Mouse (Mus musculus): ENCODE measurements around the gene Fam71d. TPM values are rescaled to one million over a fixed set of nuclear protein-coding genes. Genes with fewer than 3 reads are reported as not detected.

Gene Fam71d
- not detected in 2 replicates for polyA plus RNA-seq (2012; ENCODE audit: insufficient read depth, insufficient read length, low replicate concordance, missing spikeins)

GRCm38 (mm10) chr12:78691325-78691724 is at the start of gene Fam71d:
TSS of gene Fam71d (plus strand) at chr12:78691535.
- TF ChIP-seq POLR2A (IDR thresholded peaks at IDR 0.05; ENCODE audit: insufficient read depth, low read depth, low read length) (no peak), CTCF (IDR thresholded peaks at IDR 0.05; ENCODE audit: insufficient read depth, low read depth, low read length) (no peak)

GRCm38 (mm10) chr12:78643691-78644090 is 47.6 kb upstream of the Fam71d start:
- 43% methylated on average over 2 of the region's 2 CpGs for WGBS
- TF ChIP-seq CTCF (IDR thresholded peaks at IDR 0.05; ENCODE audit: insufficient read depth, low read depth, low read length): no peak
- no peak for TF ChIP-seq POLR2A (IDR thresholded peaks at IDR 0.05; ENCODE audit: insufficient read depth, low read depth, low read length)

More at GRCm38 (mm10) chr12:78691325-78691724, at the start of gene Fam71d:
- Histone ChIP-seq H3K27ac (ENCODE audit: insufficient read depth, low read depth, low read length) (no peak within 1 kb of the TSS), H3K4me1 (ENCODE audit: control insufficient read depth, insufficient read depth, low read length) (no peaks in the 10 kb centered on the region), H3K4me3 (ENCODE audit: insufficient read depth, low read depth, low read length) (no peak within 1 kb of the TSS)
- 70% methylated on average over 1 of the region's 1 CpGs for WGBS

GRCm38 (mm10) chr12:78645282-78645681 is 46.1 kb upstream of the Fam71d start:
- Histone ChIP-seq H3K27ac (ENCODE audit: insufficient read depth, low read depth, low read length) (no peak overlapping the region), H3K4me1 (ENCODE audit: control insufficient read depth, insufficient read depth, low read length) (no peaks in the 10 kb centered on the region), H3K4me3 (ENCODE audit: insufficient read depth, low read depth, low read length) (no peak overlapping the region)
- WGBS: 98% methylated on average over 1 of the region's 1 CpGs
- TF ChIP-seq CTCF (IDR thresholded peaks at IDR 0.05; ENCODE audit: insufficient read depth, low read depth, low read length): no peak
- TF ChIP-seq POLR2A (IDR thresholded peaks at IDR 0.05; ENCODE audit: insufficient read depth, low read depth, low read length): no peak

More at GRCm38 (mm10) chr12:78643691-78644090, 47.6 kb upstream of the Fam71d start:
- H3K4me1 ChIP-seq (ENCODE audit: control insufficient read depth, insufficient read depth, low read length): no peaks in the 10 kb centered on the region
- H3K27ac ChIP-seq (ENCODE audit: insufficient read depth, low read depth, low read length): no peak overlapping the region
- H3K4me3 ChIP-seq (ENCODE audit: insufficient read depth, low read depth, low read length): no peak overlapping the region

- 57% methylated on average over 2 of the region's 2 CpGs for WGBS
Observed at GRCm38 (mm10) chr12:78659718-78660304, 31.5 kb upstream of the Fam71d start.

GRCm38 (mm10) chr12:78678101-78678806 is 13.1 kb upstream of the Fam71d start:
- Histone ChIP-seq H3K27ac (ENCODE audit: insufficient read depth, low read depth, low read length) (no peak overlapping the region), H3K4me1 (ENCODE audit: control insufficient read depth, insufficient read depth, low read length) (no peaks in the 10 kb centered on the region), H3K4me3 (ENCODE audit: insufficient read depth, low read depth, low read length) (no peak overlapping the region)
- TF ChIP-seq POLR2A (IDR thresholded peaks at IDR 0.05; ENCODE audit: insufficient read depth, low read depth, low read length) (no peak), CTCF (IDR thresholded peaks at IDR 0.05; ENCODE audit: insufficient read depth, low read depth, low read length) (no peak)
- WGBS: 69% methylated on average over 5 of the region's 5 CpGs

More at GRCm38 (mm10) chr12:78659718-78660304, 31.5 kb upstream of the Fam71d start:
- Histone ChIP-seq H3K4me1 (ENCODE audit: control insufficient read depth, insufficient read depth, low read length) (no peaks in the 10 kb centered on the region), H3K27ac (ENCODE audit: insufficient read depth, low read depth, low read length) (no peak overlapping the region), H3K4me3 (ENCODE audit: insufficient read depth, low read depth, low read length) (no peak overlapping the region)
- no peak for TF ChIP-seq POLR2A (IDR thresholded peaks at IDR 0.05; ENCODE audit: insufficient read depth, low read depth, low read length)
- TF ChIP-seq CTCF (IDR thresholded peaks at IDR 0.05; ENCODE audit: insufficient read depth, low read depth, low read length): no peak

- 95% methylated on average over 2 of the region's 2 CpGs for WGBS
- no peak overlapping the region for H3K27ac ChIP-seq (ENCODE audit: insufficient read depth, low read depth, low read length)
- no peak overlapping the region for H3K4me3 ChIP-seq (ENCODE audit: insufficient read depth, low read depth, low read length)
- no peaks in the 10 kb centered on the region for H3K4me1 ChIP-seq (ENCODE audit: control insufficient read depth, insufficient read depth, low read length)
- no peak for TF ChIP-seq POLR2A (IDR thresholded peaks at IDR 0.05; ENCODE audit: insufficient read depth, low read depth, low read length)
- TF ChIP-seq CTCF (IDR thresholded peaks at IDR 0.05; ENCODE audit: insufficient read depth, low read depth, low read length): no peak
Observed at GRCm38 (mm10) chr12:78678807-78679189, 12.5 kb upstream of the Fam71d start.

- Histone ChIP-seq H3K27ac (ENCODE audit: insufficient read depth, low read depth, low read length) (no peak overlapping the region), H3K4me1 (ENCODE audit: control insufficient read depth, insufficient read depth, low read length) (no peaks in the 10 kb centered on the region), H3K4me3 (ENCODE audit: insufficient read depth, low read depth, low read length) (no peak overlapping the region)
- 91% methylated on average over 2 of the region's 2 CpGs for WGBS
- no peak for TF ChIP-seq CTCF (IDR thresholded peaks at IDR 0.05; ENCODE audit: insufficient read depth, low read depth, low read length)
- no peak for TF ChIP-seq POLR2A (IDR thresholded peaks at IDR 0.05; ENCODE audit: insufficient read depth, low read depth, low read length)
Observed at GRCm38 (mm10) chr12:78681048-78681447, 10.3 kb upstream of the Fam71d start.

- TF ChIP-seq POLR2A (IDR thresholded peaks at IDR 0.05; ENCODE audit: insufficient read depth, low read depth, low read length) (no peak), CTCF (IDR thresholded peaks at IDR 0.05; ENCODE audit: insufficient read depth, low read depth, low read length) (no peak)
- Histone ChIP-seq H3K27ac (ENCODE audit: insufficient read depth, low read depth, low read length) (no peak overlapping the region), H3K4me3 (ENCODE audit: insufficient read depth, low read depth, low read length) (no peak overlapping the region), H3K4me1 (ENCODE audit: control insufficient read depth, insufficient read depth, low read length) (no peaks in the 10 kb centered on the region)
- WGBS: 88% methylated on average over 4 of the region's 4 CpGs
Observed at GRCm38 (mm10) chr12:78682279-78682678, 9.1 kb upstream of the Fam71d start.

- WGBS: 73% methylated on average over 1 of the region's 1 CpGs
- Histone ChIP-seq H3K4me3 (ENCODE audit: insufficient read depth, low read depth, low read length) (no peak overlapping the region), H3K27ac (ENCODE audit: insufficient read depth, low read depth, low read length) (no peak overlapping the region), H3K4me1 (ENCODE audit: control insufficient read depth, insufficient read depth, low read length) (no peaks in the 10 kb centered on the region)
- TF ChIP-seq POLR2A (IDR thresholded peaks at IDR 0.05; ENCODE audit: insufficient read depth, low read depth, low read length): no peak
Observed at GRCm38 (mm10) chr12:78685669-78686215, 5.6 kb upstream of the Fam71d start.

All from olfactory bulb, adult 2 months (tissue).